18 mouse cellular contexts compared by ENCODE assay signal in genomic region chr14:25845832-25846383, GRCm38 (mm10). TPM values are rescaled to one million over a fixed set of nuclear protein-coding genes. Genes with fewer than 3 reads are reported as not detected.
"Had no signal": no experiment of that assay in that cellular context is flagged by ENCODE, and none has a peak within 500 bp of the region (broad histone marks: within the 10 kb centered on the region; RNA-seq: fewer than 3 reads in every experiment).

No protein-coding gene starts in this region.

- H3K9me3 ChIP-seq: kidney, embryonic 15.5 days; limb, embryonic 15.5 days; liver, embryonic 13.5 days; midbrain, embryonic 12.5 days had no signal

- H3K27ac ChIP-seq: limb, embryonic 15.5 days; liver, embryonic 13.5 days; midbrain, embryonic 12.5 days had no signal

- H3K4me2 ChIP-seq: limb, embryonic 15.5 days; liver, embryonic 13.5 days; midbrain, embryonic 12.5 days had no signal

- DNase-seq: kidney, adult 2 months; kidney, postnatal 36 days; liver, embryonic 13.5 days; lung, adult 18-20 months; right cerebral cortex, adult 18-20 months; right cerebral cortex, postnatal 25 days; thymus, adult 2 months; thymus, postnatal 25 days had no signal

- H3K36me3 ChIP-seq: kidney, embryonic 15.5 days; limb, embryonic 15.5 days; liver, embryonic 13.5 days; midbrain, embryonic 12.5 days had no signal

- H3K27me3 ChIP-seq: kidney, embryonic 15.5 days had no signal

- H3K4me3 ChIP-seq: kidney, embryonic 15.5 days; limb, embryonic 15.5 days; liver, embryonic 13.5 days; midbrain, embryonic 12.5 days had no signal

- H3K9ac ChIP-seq: kidney, embryonic 15.5 days; limb, embryonic 15.5 days; liver, embryonic 13.5 days; midbrain, embryonic 12.5 days had no signal

- ATAC-seq: midbrain, embryonic 16.5 days had no signal

RNA-seq across cellular contexts. Expression of gene Plac9a, which starts 57.0 kb away (rescaled TPM):
- total RNA-seq: layer of hippocampus, adult 18-20 months; left cerebral cortex, adult 18-20 months; left cerebral cortex, postnatal 14 days; megakaryocyte-erythroid progenitor cell, adult 5-6 weeks had no signal
- polyA plus RNA-seq: limb, embryonic 11.5 days; limb, embryonic 15.5 days; midbrain, embryonic 12.5 days; midbrain, embryonic 16.5 days; neural tube, embryonic 14.5 days; thymus, adult 2 months had no signal
